Mouse (Mus musculus) ES-CJ7 (cell line): ENCODE measurements around the gene Ddx28.
"Not testable (repeated sequence)": the region's sequence is repeated elsewhere in the genome, so short reads cannot be mapped to it uniquely, and the experiment has no call there.

Experiments used
- DNase-seq: peaks from one replicate; pipeline ENCODE4 v3.0.0; 2011; ENCODE audit warnings: low read depth, low spot score

The Ddx28 gene

DNA sequence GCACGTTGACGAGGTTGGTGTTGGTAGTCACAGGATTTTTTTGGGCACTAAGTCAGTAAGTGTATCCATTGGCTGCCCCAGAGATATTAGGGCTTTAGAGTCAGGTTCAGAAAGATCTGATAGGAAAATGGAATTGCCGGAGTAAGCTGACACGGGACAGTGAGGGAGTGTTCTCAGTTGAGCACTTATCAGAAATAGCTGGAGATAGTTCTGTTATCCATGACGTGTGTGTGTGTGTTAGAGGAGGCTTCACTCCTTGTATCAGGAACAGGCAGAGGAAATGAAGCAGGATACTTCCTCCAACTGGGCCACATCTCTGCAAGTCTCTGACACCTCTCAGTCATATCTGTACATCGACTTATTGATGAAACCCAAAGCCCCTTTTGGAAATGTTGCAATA, 4.6 kb upstream of the Ddx28 start:
- DNase-seq, result no peak

DNA sequence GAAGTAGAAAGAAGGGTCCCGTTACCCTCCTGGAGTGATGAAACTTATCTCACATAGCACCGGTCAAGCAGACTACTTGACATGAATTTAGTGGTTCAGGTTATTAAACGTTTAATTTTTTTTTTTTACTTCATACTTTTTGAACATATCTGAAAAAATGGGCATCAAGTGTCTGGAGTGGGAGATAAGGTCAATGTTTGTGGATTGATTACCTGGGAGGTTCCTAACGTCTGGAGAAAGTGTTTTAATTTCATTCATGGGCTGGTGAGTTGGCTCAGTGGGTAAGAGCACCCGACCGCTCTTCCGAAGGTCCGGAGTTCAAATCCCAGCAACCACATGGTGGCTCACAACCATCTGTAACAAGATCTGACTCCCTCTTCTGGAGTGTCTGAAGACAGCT, 521 bp upstream of the Ddx28 start:
- DNase-seq, result not testable (repeated sequence)

DNA sequence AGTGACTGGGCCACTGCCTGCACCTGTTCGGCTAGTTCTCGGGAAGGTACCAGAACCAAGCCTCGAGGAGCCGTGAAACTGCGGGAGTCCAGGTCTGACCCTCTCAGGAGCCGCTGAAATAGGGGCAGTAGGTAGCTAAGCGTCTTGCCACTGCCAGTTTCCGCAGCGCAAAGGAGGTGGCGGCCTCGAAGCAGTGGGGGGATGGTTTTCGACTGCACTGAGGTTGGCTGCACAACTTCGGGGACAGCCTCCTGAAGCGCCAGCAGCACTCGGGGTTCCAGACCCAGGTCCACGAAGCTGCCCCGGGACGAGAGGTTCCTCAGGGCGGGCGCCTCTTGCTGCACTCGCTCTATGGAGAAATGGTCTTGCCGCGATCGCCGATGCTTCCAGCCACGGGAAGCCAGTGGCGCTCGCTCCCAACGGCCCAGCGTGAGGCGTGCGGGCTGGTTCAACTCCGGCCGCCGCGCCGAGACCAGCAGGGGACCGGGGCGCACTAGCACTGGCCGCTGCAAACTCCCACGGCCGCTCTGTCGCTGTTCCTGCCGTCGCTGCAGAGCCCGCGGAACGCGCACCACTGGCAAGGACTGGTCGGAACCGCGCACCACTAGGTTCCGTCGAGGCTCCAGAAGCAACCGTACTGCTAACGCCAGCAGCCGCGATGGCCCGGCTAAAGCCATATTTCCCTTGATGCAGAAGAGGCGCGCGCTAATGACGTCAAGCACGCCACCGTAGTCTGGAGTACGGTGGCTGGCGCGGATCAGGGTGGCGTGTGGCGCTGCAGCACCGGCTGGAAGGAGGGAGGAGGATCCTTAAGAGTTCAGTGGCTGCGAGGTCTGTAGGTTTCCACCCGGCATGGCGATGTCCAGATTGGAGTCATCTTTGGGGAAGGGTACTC, 687 bp downstream of the Ddx28 start:
- peak; percentile 97 for DNase-seq

DNA sequence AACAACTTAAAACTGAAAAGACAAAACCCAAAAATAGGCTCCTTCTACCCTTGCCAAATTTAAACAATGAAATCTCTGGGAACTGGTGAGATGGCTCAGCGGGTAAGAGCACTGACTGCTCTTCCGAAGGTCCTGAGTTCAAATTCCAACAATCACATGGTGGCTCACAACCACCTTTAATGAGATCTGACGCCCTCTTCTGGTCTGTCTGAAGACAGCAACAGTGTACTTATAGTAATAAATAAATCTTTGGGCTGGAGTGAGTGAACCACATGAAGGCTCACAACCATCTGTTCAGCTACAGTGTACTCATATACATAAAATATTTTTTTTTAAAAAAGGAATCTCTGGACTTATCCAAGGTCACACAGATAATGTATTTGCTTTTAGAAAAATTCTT, 3.8 kb downstream of the Ddx28 start:
- DNase-seq, result peak; percentile 35

DNA sequence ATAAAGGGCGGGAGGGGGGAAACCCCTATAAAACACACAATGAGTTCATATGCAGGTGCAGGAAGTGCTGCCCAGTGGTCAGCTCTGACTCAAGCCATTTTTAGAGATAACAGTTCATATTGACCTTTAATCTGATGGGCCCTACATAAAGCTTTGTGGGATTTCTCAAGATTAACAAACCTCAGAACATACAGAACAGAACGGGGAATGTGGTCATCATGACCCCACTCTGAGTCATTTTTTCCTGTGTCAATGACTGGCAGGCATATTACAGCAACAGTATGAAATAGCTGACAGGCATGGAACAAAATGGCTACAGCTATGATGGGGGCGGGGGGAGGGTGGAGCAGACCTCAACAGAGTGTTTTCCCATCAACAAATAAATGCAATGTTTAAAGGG, 4.5 kb downstream of the Ddx28 start:
- DNase-seq, result no peak

DNA sequence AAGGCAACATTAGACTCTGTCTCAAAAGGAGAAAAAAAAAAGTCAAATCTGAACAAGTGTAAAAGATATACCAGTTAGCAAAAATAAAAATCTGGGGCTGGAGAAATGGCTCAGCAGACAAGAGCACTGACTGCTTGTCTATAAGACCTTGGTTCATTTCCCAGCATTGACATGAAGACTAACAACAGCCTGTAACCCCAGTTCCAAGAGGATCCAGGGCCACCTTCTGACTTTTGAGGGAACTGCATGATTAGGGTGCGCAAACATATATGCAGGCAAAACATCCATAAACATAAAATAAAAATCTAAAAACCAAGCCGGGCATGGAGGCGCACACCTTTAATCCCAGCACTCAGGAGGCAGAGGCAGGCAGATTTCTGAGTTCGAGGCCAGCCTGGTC, 5.3 kb downstream of the Ddx28 start:
- DNase-seq, result peak; percentile 25

DNA sequence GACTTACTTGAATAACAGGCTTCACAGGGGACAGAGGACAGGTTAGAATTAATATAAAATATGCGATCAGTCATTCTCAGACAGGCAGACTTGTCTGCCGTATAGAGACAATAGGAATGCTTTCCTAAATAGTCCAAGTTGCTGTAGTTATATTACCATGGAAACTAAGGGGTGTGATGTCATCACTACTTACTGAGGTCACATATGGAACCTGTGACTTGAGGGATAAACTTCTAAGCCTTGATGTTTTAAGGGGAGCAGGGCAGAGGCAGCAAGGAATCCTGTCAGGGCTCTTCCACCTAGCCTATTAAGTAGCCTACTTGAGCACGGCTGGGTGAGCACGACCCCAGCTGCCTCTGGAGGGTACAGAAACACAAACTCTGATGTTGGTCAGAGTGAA, 5.8 kb downstream of the Ddx28 start, which contains the start of gene Dpep2nb:
TSS of gene Dpep2nb (minus strand) at position 101 of the 400 bp plus-strand sequence.
- DNase-seq, result no peak

DNA sequence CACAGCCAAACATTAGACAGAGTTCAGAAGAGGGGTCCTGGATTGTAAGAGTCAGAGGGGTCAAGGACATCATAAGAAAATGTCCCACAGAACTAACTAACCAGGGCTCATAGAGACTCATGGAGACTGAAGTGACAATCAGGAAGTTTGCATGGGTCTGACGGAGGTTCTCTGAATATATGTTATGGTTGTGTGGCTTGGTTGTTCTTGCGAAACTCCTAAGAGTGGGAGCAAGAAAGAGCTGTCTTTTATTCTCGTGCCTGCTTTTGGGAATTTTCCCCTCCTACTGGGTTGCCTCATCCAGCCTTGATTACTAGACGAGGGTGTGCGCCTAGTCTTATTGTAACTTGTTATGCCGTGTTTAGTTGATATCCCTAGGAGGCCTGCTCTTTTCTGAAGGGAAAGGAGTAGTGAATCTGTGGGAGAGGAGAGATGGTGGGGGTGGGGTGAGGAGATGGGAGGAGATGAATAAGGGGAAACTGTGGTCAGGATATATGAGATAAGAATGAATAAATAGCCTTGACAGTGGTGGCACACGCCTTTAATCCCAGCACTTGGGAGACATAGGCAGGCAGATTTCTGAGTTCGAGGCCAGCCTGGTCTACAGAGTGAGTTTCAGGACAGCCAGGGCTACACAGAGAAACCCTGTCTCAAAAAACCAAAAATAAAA, 7.0 kb downstream of the Ddx28 start:
- no peak for DNase-seq

DNA sequence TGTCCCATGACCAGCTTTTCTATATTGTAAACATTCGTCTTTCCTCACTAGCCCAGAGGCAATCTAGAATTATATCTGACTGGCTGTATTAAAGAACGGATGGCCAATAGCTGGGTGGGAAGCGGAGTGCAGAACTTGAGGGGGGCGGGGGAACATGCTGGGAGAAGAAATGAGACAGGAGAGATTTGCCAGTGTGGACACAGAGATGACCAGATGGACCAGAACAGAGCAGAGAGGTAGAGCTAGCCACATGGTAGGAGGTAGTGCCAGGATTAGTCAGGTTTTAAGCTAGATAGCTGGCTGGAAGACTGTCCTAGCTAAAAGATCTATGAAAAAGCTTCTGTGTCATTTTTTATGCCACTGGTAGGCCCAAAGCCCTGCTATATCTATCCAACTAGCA, 9.8 kb downstream of the Ddx28 start:
- no peak for DNase-seq

DNA sequence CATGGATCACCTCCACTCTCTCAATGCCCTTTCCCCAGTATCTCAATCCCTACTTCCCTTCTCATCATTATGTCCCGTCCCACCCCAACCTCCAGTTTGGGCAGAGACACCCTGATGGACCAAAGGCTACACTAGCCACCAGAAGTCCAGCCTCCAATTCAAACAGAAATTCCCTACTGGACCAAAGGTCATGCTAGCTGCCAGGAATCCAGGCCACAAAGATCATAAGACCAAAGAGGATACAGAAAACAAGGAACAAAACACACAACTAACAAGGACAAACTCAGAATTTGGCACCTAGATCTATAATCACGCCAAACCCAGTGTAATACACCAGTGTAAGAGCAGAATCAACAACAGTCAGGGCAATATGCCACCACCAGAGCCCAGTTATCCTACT, 12.7 kb downstream of the Ddx28 start:
- DNase-seq, result no peak

DNA sequence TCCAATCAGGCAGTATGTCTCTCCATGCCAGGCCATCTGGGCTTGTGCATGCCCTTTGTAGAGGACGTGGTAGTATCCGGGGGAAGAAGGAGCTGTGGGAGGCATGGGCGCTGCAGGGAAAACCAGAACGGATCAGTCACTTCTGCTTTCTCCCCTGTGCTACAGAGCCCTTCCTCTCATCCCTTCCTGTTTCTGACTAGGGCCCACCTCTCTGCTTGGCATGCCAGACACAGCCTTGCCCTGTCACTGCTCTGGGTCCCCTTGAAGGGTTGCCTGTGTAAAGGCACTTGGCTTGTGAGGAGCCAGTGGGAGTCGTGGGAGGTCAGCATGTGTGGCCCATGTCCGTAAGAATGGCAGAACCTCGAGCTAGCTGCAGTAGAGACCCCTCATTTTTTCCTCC, 15.3 kb downstream of the Ddx28 start:
- no peak for DNase-seq

DNA sequence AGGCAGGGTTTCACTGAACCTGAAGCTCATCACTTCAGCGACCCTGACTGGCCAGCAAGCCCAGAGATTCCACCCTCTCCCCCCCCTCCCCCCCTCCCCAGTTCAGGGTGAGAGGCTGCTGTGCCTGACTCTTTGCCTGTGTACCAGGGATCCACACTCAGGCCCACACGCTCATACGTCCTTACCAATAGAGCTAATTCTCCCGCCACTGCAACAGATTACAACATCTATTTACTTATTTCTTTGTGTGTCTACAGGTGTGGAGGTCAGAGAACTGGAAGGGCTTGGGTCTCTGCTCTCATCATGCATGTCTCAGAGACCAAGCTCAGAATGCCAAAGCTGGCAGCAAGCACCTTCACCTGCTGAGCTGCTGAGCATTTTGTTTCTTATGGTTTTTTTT, 18.5 kb downstream of the Ddx28 start:
- DNase-seq, result no peak

DNA sequence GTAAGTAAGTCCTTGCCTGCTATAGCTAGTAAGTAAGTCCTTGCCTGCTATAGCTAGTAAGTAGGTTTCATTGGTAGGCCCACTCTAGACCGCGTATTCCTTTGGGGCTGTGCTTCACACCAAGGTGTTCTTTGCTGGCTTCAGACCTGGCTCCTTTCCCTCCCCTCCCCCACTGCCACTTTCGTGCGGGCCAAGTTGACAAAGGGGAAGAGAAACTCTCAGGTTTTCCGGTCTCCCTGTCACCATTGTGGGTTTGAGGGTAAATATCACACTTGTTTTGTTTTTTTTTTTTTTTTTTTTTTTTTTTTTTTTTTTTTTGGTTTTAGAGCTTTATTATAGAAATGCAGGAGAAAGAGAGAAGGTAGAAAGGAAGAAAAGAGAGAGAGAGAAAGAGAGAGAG, 19.2 kb downstream of the Ddx28 start:
- no peak for DNase-seq

DNA sequence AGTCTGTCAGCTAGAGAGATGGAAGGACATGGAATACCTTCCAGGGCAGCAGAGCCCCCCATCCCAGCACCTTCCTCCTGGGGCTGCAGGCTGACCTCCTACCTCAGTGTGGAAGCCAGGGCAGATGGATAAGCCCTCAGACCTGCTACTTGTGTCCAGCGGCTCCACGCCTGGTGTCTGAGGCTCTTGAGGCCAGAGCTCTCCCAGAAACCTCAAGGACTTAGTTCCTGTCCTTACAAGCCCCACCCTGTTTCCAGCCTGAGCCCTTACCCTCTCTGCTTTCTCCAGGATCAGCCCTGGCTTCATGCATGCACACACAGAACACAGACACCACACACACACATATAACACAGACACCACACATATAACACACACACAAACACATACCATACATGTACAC, 20.1 kb downstream of the Ddx28 start:
- DNase-seq, result no peak

DNA sequence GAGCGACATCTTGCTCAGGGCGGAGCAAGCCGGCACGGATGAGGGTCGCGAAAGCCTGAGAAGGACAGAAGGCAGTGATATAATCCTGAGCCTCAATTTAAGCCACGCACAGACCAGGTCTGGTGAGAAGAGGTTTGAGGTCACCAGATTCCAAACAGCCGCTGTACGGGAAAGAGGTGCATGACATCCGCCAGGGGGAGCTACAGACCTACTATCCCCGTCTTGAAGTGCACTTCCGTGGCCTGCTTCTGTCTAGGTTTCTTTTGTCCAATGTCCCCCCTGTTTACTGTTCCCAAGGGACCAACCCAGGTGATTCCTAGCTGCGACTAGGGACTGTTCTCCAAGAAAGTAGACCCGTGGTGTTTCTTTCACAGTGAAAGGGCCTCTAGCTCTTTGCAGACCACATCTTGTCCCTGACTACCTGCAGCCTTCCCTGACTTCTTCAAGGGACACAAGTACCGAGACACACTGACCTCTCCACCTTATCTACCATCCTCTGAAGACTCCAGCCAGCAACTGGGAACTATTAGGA, 20.8 kb downstream of the Ddx28 start, which contains the start of gene Dus2:
TSS of gene Dus2 (plus strand) at position 482 of the 532 bp plus-strand sequence.
- peak; percentile 95 for DNase-seq

DNA sequence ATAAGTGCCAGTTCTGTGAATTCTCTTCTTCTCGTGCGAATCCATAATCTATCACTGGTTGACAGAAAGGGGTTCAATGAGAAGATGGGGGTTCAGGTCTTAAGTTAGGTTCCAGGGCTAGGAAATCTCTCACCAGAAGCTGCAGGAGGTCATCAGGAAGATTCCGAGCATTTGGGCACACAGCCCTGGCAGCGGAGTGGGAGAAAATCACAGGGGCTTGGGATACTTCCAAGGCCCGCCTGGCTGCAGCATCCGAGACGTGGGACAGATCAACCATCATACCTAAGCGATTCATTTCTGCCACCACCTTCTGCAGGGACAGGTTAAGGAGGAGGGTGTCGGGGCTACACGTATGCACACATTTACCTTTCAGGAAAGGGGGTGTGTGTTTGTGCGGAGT, 23.1 kb downstream of the Ddx28 start:
- no peak for DNase-seq

DNA sequence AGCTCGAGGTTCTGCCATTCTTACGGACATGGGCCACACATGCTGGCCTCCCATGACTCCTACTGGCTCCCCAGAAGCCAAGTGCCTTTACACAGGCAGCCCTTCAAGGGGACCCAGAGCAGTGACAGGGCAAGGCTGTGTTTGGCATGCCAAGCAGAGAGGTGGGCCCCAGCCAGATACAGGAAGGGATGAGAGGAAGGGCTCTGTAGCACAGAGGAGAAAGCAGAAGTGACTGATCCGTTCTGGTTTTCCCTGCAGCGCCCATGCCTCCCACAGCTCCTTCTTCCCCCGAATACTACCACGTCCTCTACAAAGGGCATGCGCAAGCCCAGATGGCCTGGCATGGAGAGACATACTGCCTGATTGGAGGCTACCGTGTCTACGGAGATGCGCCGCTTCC, 28.3 kb downstream of the Ddx28 start:
- not testable (repeated sequence) for DNase-seq

DNA sequence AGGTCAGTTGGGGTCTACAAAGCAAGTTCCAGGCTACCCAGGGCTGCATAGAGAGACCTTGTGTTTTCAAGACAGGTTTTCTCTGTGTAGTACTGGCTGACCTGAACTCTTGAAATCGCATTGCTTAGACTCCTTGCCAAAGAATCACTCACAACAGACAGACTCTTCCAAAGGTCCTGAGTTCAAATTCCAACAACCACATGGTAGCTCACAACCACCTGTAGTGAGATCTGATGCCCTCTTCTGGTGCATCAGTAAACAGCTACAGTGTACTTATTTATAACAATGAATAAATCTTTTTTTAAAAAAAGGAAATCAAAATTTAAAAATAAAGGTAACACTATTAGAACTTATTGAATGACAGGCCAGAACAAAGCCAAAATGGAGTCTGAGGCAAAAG, 30.5 kb downstream of the Ddx28 start:
- DNase-seq, result no peak

DNA sequence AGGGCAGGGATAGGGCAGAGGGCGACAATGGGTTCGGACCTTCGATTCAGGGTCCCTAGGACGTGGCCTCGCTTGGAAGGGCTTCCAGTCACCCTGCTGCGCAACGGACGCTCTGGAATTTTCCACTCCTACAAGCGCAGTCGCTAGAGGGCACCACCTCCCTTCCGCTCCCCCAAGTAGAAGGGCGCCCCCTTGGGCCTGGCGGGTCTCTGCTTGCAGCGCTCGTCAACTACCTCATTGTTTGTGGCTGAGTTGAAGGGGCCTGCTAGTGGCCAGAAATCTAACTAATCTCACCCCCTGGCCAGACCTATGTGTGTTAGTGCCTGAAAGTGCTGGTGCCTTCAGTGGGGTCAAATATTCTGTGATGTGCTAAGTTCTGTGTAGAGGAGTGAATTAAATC, 32.4 kb downstream of the Ddx28 start, which contains the start of gene Dpep3:
TSS of gene Dpep3 (minus strand) at position 105 of the 400 bp plus-strand sequence.
- peak; percentile 72 for DNase-seq

DNA sequence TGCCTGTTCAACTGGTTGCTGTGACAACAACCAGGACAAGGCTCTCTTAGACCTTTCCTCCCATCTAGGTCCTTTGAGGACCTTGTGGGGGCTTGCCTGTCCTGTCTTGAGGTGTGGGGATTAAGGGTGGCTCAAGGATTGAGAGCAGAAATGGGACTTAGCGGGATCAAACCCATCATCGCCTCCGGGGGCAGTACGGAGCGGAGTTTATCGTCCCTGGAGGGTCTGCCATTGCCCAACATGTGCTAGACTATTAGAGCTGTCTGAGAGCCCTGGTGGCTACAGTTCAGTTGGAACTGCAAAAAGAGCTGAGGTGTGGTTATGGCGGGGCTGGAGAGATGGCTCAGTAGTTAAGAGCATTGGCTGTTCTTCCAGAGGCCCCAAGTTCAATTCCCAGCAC, 36.3 kb downstream of the Ddx28 start:
- peak; percentile 87 for DNase-seq

DNA sequence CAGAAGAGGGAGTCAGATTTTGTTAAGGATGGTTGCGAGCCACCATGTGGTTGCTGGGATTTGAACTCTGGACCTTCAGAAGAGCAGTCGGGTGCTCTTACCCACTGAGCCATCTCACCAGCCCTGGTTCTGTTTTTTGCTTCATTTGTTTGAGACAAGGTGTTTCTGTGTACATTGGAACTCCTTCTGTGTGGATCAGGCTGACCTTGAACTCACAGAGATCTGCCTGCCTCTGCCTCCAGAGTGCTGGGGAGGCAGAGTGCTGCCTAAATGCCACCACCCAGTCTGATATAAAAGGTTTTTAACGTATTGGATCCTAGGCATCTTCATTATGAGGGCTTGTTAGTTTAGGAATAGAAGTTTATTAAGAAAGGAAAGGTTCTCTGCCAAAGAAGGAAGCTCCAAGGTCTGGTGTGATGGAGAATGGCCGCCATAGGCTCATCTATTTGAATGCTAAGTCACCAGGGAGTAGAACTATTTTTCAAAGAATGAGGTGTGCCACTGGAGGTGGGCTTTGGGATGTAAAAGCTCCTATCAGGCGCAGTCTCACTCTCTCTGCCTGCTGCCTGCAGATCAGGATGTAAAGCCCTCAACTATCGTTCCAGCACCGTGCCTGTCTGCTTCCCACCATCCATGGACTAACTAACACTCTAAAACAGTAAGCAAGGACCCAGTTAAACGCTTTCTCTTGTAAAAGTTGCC, 40.5 kb downstream of the Ddx28 start:
- DNase-seq, result peak; percentile 90

DNA sequence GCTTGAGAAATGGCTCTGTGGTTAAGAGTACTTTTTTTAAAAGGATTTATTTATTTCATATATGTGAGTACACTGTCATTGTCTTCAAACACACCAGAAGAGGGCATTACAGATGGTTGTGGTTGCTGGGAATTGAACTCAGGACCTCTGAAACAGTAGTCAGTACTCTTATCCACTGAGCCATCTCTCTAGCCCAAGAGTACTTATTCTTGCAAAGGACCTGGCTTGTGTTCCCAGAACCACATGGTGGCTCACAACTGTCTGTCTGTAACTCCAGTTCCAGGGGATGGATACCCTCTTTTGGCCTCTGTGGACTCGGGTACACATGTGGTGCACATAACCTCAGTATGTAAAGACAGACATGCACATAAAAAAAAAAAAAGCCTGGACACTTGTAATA, 42.3 kb downstream of the Ddx28 start:
- no peak for DNase-seq
